Mouse (Mus musculus) pancreas, adult 10 weeks (tissue): Measurements from ENCODE around the gene Vmn1r208. TPM values are rescaled to one million over a fixed set of nuclear protein-coding genes. Genes with fewer than 3 reads are reported as not detected.

Source experiments
- polyA plus RNA-seq: library from polyadenylated mRNA; stranded (reverse); fragments of 350-450 nt; fragmentation: Illumina TruSeq; extraction: RNeasy Lipid Tissue Mini Kit (QIAGEN cat#74804); gene quantifications from one replicate; pipeline ENCODE4 v1.2.3, GENCODE M21; 2015; ENCODE audit warnings: low read depth, low replicate concordance; ENCODE audit not compliant: insufficient read depth

The Vmn1r208 gene
- not detected for polyA plus RNA-seq

GRCm38 (mm10) chr13:22777300-22777699 lies at the start of gene Vmn1r208:
Gene Vmn1r208, minus strand, starts transcription at chr13:22777400.

GRCm38 (mm10) chr13:22809582-22809981 lies 32.4 kb upstream of the Vmn1r208 start, which contains the start of gene Vmn1r209:
Gene Vmn1r209, minus strand, starts transcription at chr13:22809682.

GRCm38 (mm10) chr13:22729529-22729928 lies 47.7 kb downstream of the Vmn1r208 start, which contains the start of gene Vmn1r207-ps:
Gene Vmn1r207-ps, minus strand, starts transcription at chr13:22729629.

Other genes with a start within 250 kb of the Vmn1r208 start
- gene Vmn1r204, start 224.2 kb downstream of the Vmn1r208 start, polyA plus RNA-seq: not detected
- not detected for gene Vmn1r205, start 184.4 kb downstream of the Vmn1r208 start, polyA plus RNA-seq
- gene Vmn1r206, start 153.1 kb downstream of the Vmn1r208 start, polyA plus RNA-seq: not detected
- gene Vmn1r207-ps, start 47.8 kb downstream of the Vmn1r208 start, polyA plus RNA-seq: not detected
- not detected for gene Vmn1r209, start 32.3 kb upstream of the Vmn1r208 start, polyA plus RNA-seq
- not detected for gene Vmn1r210, start 53.9 kb upstream of the Vmn1r208 start, polyA plus RNA-seq
- not detected for gene Vmn1r211, start 80.2 kb upstream of the Vmn1r208 start, polyA plus RNA-seq
- not detected for gene Vmn1r212, start 106.8 kb upstream of the Vmn1r208 start, polyA plus RNA-seq
- gene Vmn1r213, start 230.3 kb upstream of the Vmn1r208 start, polyA plus RNA-seq: not detected